Mouse (Mus musculus) embryonic facial prominence, embryonic 11.5 days (tissue): ENCODE measurements around the gene Rasgrf1. TPM values are rescaled to one million over a fixed set of nuclear protein-coding genes. Genes with fewer than 3 reads are reported as not detected.
"Not testable (repeated sequence)": the region's sequence is repeated elsewhere in the genome, so short reads cannot be mapped to it uniquely, and the experiment has no call there.

Experiments
- ATAC-seq: fragments of 200-750 bp; cut with Nextera tagmentation; replicated peaks from 2 replicates; pipeline ENCODE4 v1.8.0; 2017; ENCODE audit warnings: low read depth; ENCODE audit not compliant: insufficient number of reproducible peaks, low FRiP score, low TSS enrichment
- DNase-seq: peaks from one replicate; pipeline ENCODE4 v3.0.0-alpha.2; 2015; ENCODE audit warnings: low spot score
- H3K27ac ChIP-seq: fragments of 300-500 bp; sonication (generic); replicated peaks from 2 replicates; pipeline ENCODE4 v1.5.1; 2014; ENCODE audit warnings: mild to moderate bottlenecking, low read depth, low read length, control low read depth
- H3K27me3 ChIP-seq: fragments of 300-500 bp; sonication (generic); 2 replicates; pipeline ENCODE4 v1.6.1; 2014; ENCODE audit warnings: mild to moderate bottlenecking, low read length, moderate library complexity, mixed read lengths; ENCODE audit not compliant: control insufficient read depth, insufficient read depth
- H3K36me3 ChIP-seq: fragments of 300-500 bp; sonication (generic); replicated peaks from 2 replicates; pipeline ENCODE4 v1.6.1; 2014; ENCODE audit warnings: low read depth, mild to moderate bottlenecking, low read length, moderate library complexity, mixed read lengths; ENCODE audit not compliant: control insufficient read depth, insufficient read depth
- H3K4me1 ChIP-seq: fragments of 300-500 bp; sonication (generic); 2 replicates; pipeline ENCODE4 v1.6.1; 2014; ENCODE audit warnings: low read length, mixed read lengths; ENCODE audit not compliant: control insufficient read depth, insufficient read depth
- H3K4me2 ChIP-seq: fragments of 300-500 bp; sonication (generic); 2 replicates; pipeline ENCODE4 v1.6.1; 2014; ENCODE audit warnings: low read depth, mild to moderate bottlenecking, control low read depth, low read length, moderate library complexity
- H3K4me3 ChIP-seq: fragments of 300-500 bp; sonication (generic); 2 replicates; pipeline ENCODE4 v1.5.1; 2014; ENCODE audit warnings: low read depth, low read length, control low read depth
- H3K9ac ChIP-seq: fragments of 300-500 bp; sonication (generic); replicated peaks from 2 replicates; pipeline ENCODE4 v1.6.1; 2014; ENCODE audit warnings: mild to moderate bottlenecking, control low read depth, low read length
- H3K9me3 ChIP-seq: fragments of 300-500 bp; sonication (generic); replicated peaks from 2 replicates; pipeline ENCODE4 v1.6.1; 2016; ENCODE audit warnings: mild to moderate bottlenecking, low read length, inconsistent platforms, mixed read lengths; ENCODE audit not compliant: control insufficient read depth
- WGBS: fragments of 180-500 bp; shearing (Covaris S2); extraction: QIAGEN DNeasy Blood & Tissue Kit; methylation state at CpG from one replicate; pipeline ENCODE4 v1.1.7; 2014; 5-methylcytosine and 5-hydroxymethylcytosine counted together
- polyA plus RNA-seq: library from polyadenylated mRNA; unstranded; fragments of >200 nt; fragmentation: Nextera tagmentation; extraction: Ambion mirVana; gene quantifications from 2 replicates; pipeline ENCODE4 v1.2.1, GENCODE M21; 2014

Rasgrf1 gene
- polyA plus RNA-seq, 1 experiment from 2014 or later = not detected

GRCm38 (mm10) chr9:90060932-90061331 is 151.2 kb downstream of the Rasgrf1 start:
- H3K9me3 ChIP-seq, H3K4me2 ChIP-seq, H3K4me1 ChIP-seq, H3K27me3 ChIP-seq, H3K27ac ChIP-seq, H3K9ac ChIP-seq, H3K36me3 ChIP-seq, H3K4me3 ChIP-seq, DNase-seq, ATAC-seq: not testable (repeated sequence)
- WGBS = 88% methylated on average over 5 of the region's 5 CpGs

GRCm38 (mm10) chr9:90067341-90067740 is 157.6 kb downstream of the Rasgrf1 start:
- Histone ChIP-seq H3K4me2 (no peak overlapping the region), H3K36me3 (no peaks in the 10 kb centered on the region), H3K9me3 (no peaks in the 10 kb centered on the region), H3K9ac (no peak overlapping the region), H3K27ac (no peak overlapping the region), H3K27me3 (no peaks in the 10 kb centered on the region), H3K4me1 (no peaks in the 10 kb centered on the region), H3K4me3 (no peak overlapping the region)
- ATAC-seq (no peak), DNase-seq (no peak)
- 81% methylated on average over 2 of the region's 2 CpGs for WGBS

GRCm38 (mm10) chr9:90068786-90069185 is 159.1 kb downstream of the Rasgrf1 start:
- no peak overlapping the region for H3K4me2 ChIP-seq
- ATAC-seq = no peak
- H3K27me3 ChIP-seq = no peaks in the 10 kb centered on the region
- WGBS = 90% methylated on average over 6 of the region's 6 CpGs
- no peaks in the 10 kb centered on the region for H3K36me3 ChIP-seq
- H3K4me1 ChIP-seq = no peaks in the 10 kb centered on the region
- no peaks in the 10 kb centered on the region for H3K9me3 ChIP-seq
- no peak for DNase-seq
- H3K9ac ChIP-seq = no peak overlapping the region
- no peak overlapping the region for H3K4me3 ChIP-seq
- H3K27ac ChIP-seq = no peak overlapping the region

- Histone ChIP-seq H3K27me3 (no peaks in the 10 kb centered on the region), H3K4me2 (no peak overlapping the region), H3K36me3 (no peaks in the 10 kb centered on the region), H3K4me3 (no peak overlapping the region), H3K9me3 (no peaks in the 10 kb centered on the region), H3K9ac (no peak overlapping the region), H3K27ac (no peak overlapping the region), H3K4me1 (no peaks in the 10 kb centered on the region)
- DNase-seq (no peak), ATAC-seq (no peak)
- 71% methylated on average over 7 of the region's 7 CpGs for WGBS
These were observed 159.8 kb downstream of the Rasgrf1 start for GRCm38 (mm10) chr9:90069485-90069884.

- Histone ChIP-seq H3K4me1 (no peaks in the 10 kb centered on the region), H3K4me3 (no peak overlapping the region), H3K36me3 (no peaks in the 10 kb centered on the region), H3K9ac (no peak overlapping the region), H3K4me2 (no peak overlapping the region), H3K27me3 (no peaks in the 10 kb centered on the region), H3K27ac (no peak overlapping the region), H3K9me3 (no peaks in the 10 kb centered on the region)
- no peak for ATAC-seq
- no peak for DNase-seq
- WGBS = 88% methylated on average over 7 of the region's 7 CpGs
These were observed 160.5 kb downstream of the Rasgrf1 start for GRCm38 (mm10) chr9:90070174-90070573.

- no peak overlapping the region for H3K4me3 ChIP-seq
- no peak overlapping the region for H3K4me2 ChIP-seq
- H3K27me3 ChIP-seq = no peaks in the 10 kb centered on the region
- 97% methylated on average over 4 of the region's 4 CpGs for WGBS
- no peaks in the 10 kb centered on the region for H3K4me1 ChIP-seq
- H3K9ac ChIP-seq = no peak overlapping the region
- no peaks in the 10 kb centered on the region for H3K36me3 ChIP-seq
- no peaks in the 10 kb centered on the region for H3K9me3 ChIP-seq
- no peak for ATAC-seq
- no peak for DNase-seq
- H3K27ac ChIP-seq = no peak overlapping the region
These were observed 165.6 kb downstream of the Rasgrf1 start for GRCm38 (mm10) chr9:90075336-90075735.

GRCm38 (mm10) chr9:90076131-90076530 is 166.4 kb downstream of the Rasgrf1 start:
- ATAC-seq = no peak
- H3K4me3 ChIP-seq = no peak overlapping the region
- WGBS = 81% methylated on average over 5 of the region's 5 CpGs

More at GRCm38 (mm10) chr9:90076131-90076530, 166.4 kb downstream of the Rasgrf1 start:
- Histone ChIP-seq H3K36me3 (no peaks in the 10 kb centered on the region), H3K27me3 (no peaks in the 10 kb centered on the region), H3K27ac (no peak overlapping the region), H3K4me1 (no peaks in the 10 kb centered on the region), H3K4me2 (no peak overlapping the region), H3K9me3 (no peaks in the 10 kb centered on the region), H3K9ac (no peak overlapping the region)
- no peak for DNase-seq
